Mouse (Mus musculus) thymus, postnatal 0 days (tissue): ENCODE results near the gene Ipo7. TPM values are rescaled to one million over a fixed set of nuclear protein-coding genes. Genes with fewer than 3 reads are reported as not detected.
A peak's percentile ranks its signal among the peaks of the same experiment; 100 is the strongest.
"Not testable (repeated sequence)": the region's sequence is repeated elsewhere in the genome, so short reads cannot be mapped to it uniquely, and the experiment has no call there.

Source experiments
- DNase-seq: peaks from one replicate; pipeline ENCODE4 v3.0.0-alpha.2; 2015; ENCODE audit warnings: low spot score
- polyA plus RNA-seq: library from polyadenylated mRNA; unstranded; fragments of >200 nt; fragmentation: Nextera tagmentation; extraction: Ambion mirVana; gene quantifications from 2 replicates; pipeline ENCODE4 v1.2.1, GENCODE M21; 2015

Gene Ipo7
- polyA plus RNA-seq, 1 experiment from 2014 or later, result 24.6 TPM

- DNase-seq, result peak; percentile 16
Observed at GRCm38 (mm10) chr7:110018631-110019482, 783 bp downstream of the Ipo7 start.

- DNase-seq, result no peak
Observed at GRCm38 (mm10) chr7:110023553-110023952, 5.5 kb downstream of the Ipo7 start.

GRCm38 (mm10) chr7:110026594-110026993, 8.5 kb downstream of the Ipo7 start:
- no peak for DNase-seq

- no peak for DNase-seq
Observed at GRCm38 (mm10) chr7:110028826-110029225, 10.8 kb downstream of the Ipo7 start.

GRCm38 (mm10) chr7:110030342-110030741, 12.3 kb downstream of the Ipo7 start:
- DNase-seq, result no peak

GRCm38 (mm10) chr7:110057723-110058122, 39.6 kb downstream of the Ipo7 start:
- not testable (repeated sequence) for DNase-seq

GRCm38 (mm10) chr7:110059092-110059785, 41.2 kb downstream of the Ipo7 start:
- peak; percentile 17 for DNase-seq

- DNase-seq, result peak; percentile 20
Observed at GRCm38 (mm10) chr7:110060106-110060668, 42.1 kb downstream of the Ipo7 start.

- DNase-seq, result no peak
Observed at GRCm38 (mm10) chr7:110060669-110061198, 42.7 kb downstream of the Ipo7 start.

GRCm38 (mm10) chr7:110061199-110061751, 43.2 kb downstream of the Ipo7 start, which contains the start of gene Zfp143:
Gene Zfp143 (plus strand): TSS chr7:110061217.
- peak; percentile 100 for DNase-seq

GRCm38 (mm10) chr7:110061752-110062273, 43.7 kb downstream of the Ipo7 start:
- peak; percentile 84 for DNase-seq

- no peak for DNase-seq
Observed at GRCm38 (mm10) chr7:110063731-110064130, 45.7 kb downstream of the Ipo7 start.

GRCm38 (mm10) chr7:110069070-110069469, 51.0 kb downstream of the Ipo7 start:
- DNase-seq, result no peak

GRCm38 (mm10) chr7:110078168-110078567, 60.1 kb downstream of the Ipo7 start:
- no peak for DNase-seq

GRCm38 (mm10) chr7:110083386-110084165, 65.5 kb downstream of the Ipo7 start:
- DNase-seq, result peak; percentile 67

GRCm38 (mm10) chr7:110085217-110085616, 67.1 kb downstream of the Ipo7 start:
- DNase-seq, result no peak

- no peak for DNase-seq
Observed at GRCm38 (mm10) chr7:110087914-110088313, 69.8 kb downstream of the Ipo7 start.

GRCm38 (mm10) chr7:110091670-110092069, 73.6 kb downstream of the Ipo7 start:
- DNase-seq, result no peak

- no peak for DNase-seq
Observed at GRCm38 (mm10) chr7:110096332-110096731, 78.3 kb downstream of the Ipo7 start.

- no peak for DNase-seq
Observed at GRCm38 (mm10) chr7:110097106-110097793, 79.2 kb downstream of the Ipo7 start.
